Comparison of ENCODE assay signal across 22 mouse cellular contexts in genomic region chr7:97210064-97210685, GRCm38 (mm10).
DNase-seq lines count a peak whose midpoint lies in the region; ATAC-seq and TF ChIP-seq lines count a peak whose summit lies in the region.
"Had no signal": no experiment of that assay in that cellular context is flagged by ENCODE, and none has a peak within 500 bp of the region (broad histone marks: within the 10 kb centered on the region; RNA-seq: fewer than 3 reads in every experiment).

No protein-coding gene starts in this region.

- no peak for DNase-seq in liver, embryonic 11.5 days (ENCODE audit: low spot score)
- DNase-seq in liver: no peak
- no peak for DNase-seq in layer of hippocampus, postnatal 10 days (ENCODE audit: low spot score in 2 of 2)
- DNase-seq in cerebellum, adult 9-10 months: no peak
- no peak for DNase-seq in cerebellum, adult 11-12 months
- DNase-seq: B cell, adult 2 months; cerebellum, adult 18-20 months; forebrain, postnatal 0 days; heart, postnatal 10 days; kidney, adult 11 months; kidney, postnatal 14 days; lung, postnatal 4 days; thymus, postnatal 14 days had no signal

- no peak overlapping the region for H3K9ac ChIP-seq in liver, embryonic 11.5 days (ENCODE audit: low read depth, low read length)
- 0 out of 2 replicates have a peak overlapping the region, but pooled peaks have one; percentile 17 for H3K9ac ChIP-seq in liver, embryonic 12.5 days
- H3K9ac ChIP-seq: embryonic facial prominence, embryonic 12.5 days; forebrain, postnatal 0 days; hindbrain, embryonic 13.5 days; limb, embryonic 13.5 days had no signal

- H3K27me3 ChIP-seq in liver, embryonic 11.5 days (replicated peaks; ENCODE audit: control insufficient read depth, insufficient read depth, low read length): no peaks in the 10 kb centered on the region
- no peaks in the 10 kb centered on the region for H3K27me3 ChIP-seq in liver, embryonic 12.5 days (replicated peaks)
- no peaks in the 10 kb centered on the region for H3K27me3 ChIP-seq in megakaryocyte, embryonic 14.5 days (replicated peaks)
- H3K27me3 ChIP-seq: embryonic facial prominence, embryonic 12.5 days; hindbrain, embryonic 13.5 days; limb, embryonic 13.5 days had no signal

- peak overlapping the region; percentile 77 for H3K27ac ChIP-seq in liver, embryonic 11.5 days (ENCODE audit: low read depth, low read length)
- H3K27ac ChIP-seq in bone marrow macrophage, adult 2 months (ENCODE audit: insufficient read depth, low read depth, low read length): peak overlapping the region; percentile 76
- peak overlapping the region; percentile 85 for H3K27ac ChIP-seq in liver, embryonic 12.5 days
- H3K27ac ChIP-seq: embryonic facial prominence, embryonic 12.5 days; hindbrain, embryonic 13.5 days; left cerebral cortex, adult 2 months; limb, embryonic 13.5 days; stomach, postnatal 0 days had no signal

- peak; percentile 74 for ATAC-seq in liver, embryonic 11.5 days (replicated peaks; ENCODE audit: low FRiP score)
- peak; percentile 75 for ATAC-seq in liver, embryonic 12.5 days
- ATAC-seq: forebrain, postnatal 0 days; midbrain, embryonic 16.5 days had no signal

- H3K4me2 ChIP-seq in liver, embryonic 11.5 days: peak overlapping the region; percentile 39
- peak overlapping the region; percentile 40 for H3K4me2 ChIP-seq in liver, embryonic 12.5 days
- H3K4me2 ChIP-seq: embryonic facial prominence, embryonic 12.5 days; hindbrain, embryonic 13.5 days; limb, embryonic 13.5 days had no signal

- H3K36me3 ChIP-seq in liver, embryonic 11.5 days (ENCODE audit: control insufficient read depth, insufficient read depth, low read length): no peaks in the 10 kb centered on the region
- H3K36me3 ChIP-seq in liver, embryonic 12.5 days: no peaks in the 10 kb centered on the region
- no peaks in the 10 kb centered on the region for H3K36me3 ChIP-seq in megakaryocyte, embryonic 14.5 days (replicated peaks; ENCODE audit: low read length)
- H3K36me3 ChIP-seq: embryonic facial prominence, embryonic 12.5 days; hindbrain, embryonic 13.5 days; limb, embryonic 13.5 days had no signal

- peaks cover 18% of the 10 kb centered on the region for H3K4me1 ChIP-seq in liver, embryonic 11.5 days (replicated peaks; ENCODE audit: control insufficient read depth, insufficient read depth, low read length)
- H3K4me1 ChIP-seq in bone marrow macrophage, adult 2 months (ENCODE audit: control insufficient read depth, insufficient read depth, low read length): peaks cover 32% of the 10 kb centered on the region
- peaks cover 48% of the 10 kb centered on the region for H3K4me1 ChIP-seq in liver, embryonic 12.5 days
- peaks cover 53% of the 10 kb centered on the region for H3K4me1 ChIP-seq in megakaryocyte, embryonic 14.5 days
- H3K4me1 ChIP-seq: embryonic facial prominence, embryonic 12.5 days; hindbrain, embryonic 13.5 days; limb, embryonic 13.5 days had no signal

- TF ChIP-seq CTCF in bone marrow macrophage, adult 2 months (IDR thresholded peaks at IDR 0.05; ENCODE audit: low read depth, low read length): no peak

- TF ChIP-seq POLR2A in bone marrow macrophage, adult 2 months (IDR thresholded peaks at IDR 0.05; ENCODE audit: borderline replicate concordance, low read depth, low read length): no peak

- H3K4me3 ChIP-seq in liver, embryonic 11.5 days (ENCODE audit: low read depth, low read length): no peak overlapping the region
- H3K4me3 ChIP-seq in bone marrow macrophage, adult 2 months (ENCODE audit: insufficient read depth, low read length): no peak overlapping the region
- no peak overlapping the region for H3K4me3 ChIP-seq in liver, embryonic 12.5 days
- H3K4me3 ChIP-seq in megakaryocyte, embryonic 14.5 days (replicated peaks): peak overlapping the region; percentile 42
- H3K4me3 ChIP-seq: embryonic facial prominence, embryonic 12.5 days; hindbrain, embryonic 13.5 days; left cerebral cortex, adult 2 months; limb, embryonic 13.5 days had no signal

- H3K9me3 ChIP-seq in liver, embryonic 11.5 days (ENCODE audit: control insufficient read depth, low read length): no peaks in the 10 kb centered on the region
- no peaks in the 10 kb centered on the region for H3K9me3 ChIP-seq in liver, embryonic 12.5 days (replicated peaks)
- H3K9me3 ChIP-seq in megakaryocyte, embryonic 14.5 days: no peaks in the 10 kb centered on the region
- H3K9me3 ChIP-seq: embryonic facial prominence, embryonic 12.5 days; hindbrain, embryonic 13.5 days; limb, embryonic 13.5 days had no signal
